Mouse (Mus musculus) CD4-positive helper T cell, adult 2 months (primary cell): Measurements from ENCODE around the gene Als2cl.
A peak's percentile ranks its signal among the peaks of the same experiment; 100 is the strongest.

Source experiments
- DNase-seq: peaks from one replicate; pipeline ENCODE4 v3.0.0-alpha.2; 2012; ENCODE audit warnings: low read depth, missing footprints, low spot score

Als2cl gene

GRCm38 (mm10) chr9:110879191-110879920 is at the start of gene Als2cl:
Als2cl (plus strand) TSS chr9:110879870.
- no peak for DNase-seq

GRCm38 (mm10) chr9:110833021-110833420 is 46.6 kb upstream of the Als2cl start:
- peak; percentile 43 for DNase-seq

- no peak for DNase-seq
Measured at GRCm38 (mm10) chr9:110834411-110834810, 45.3 kb upstream of the Als2cl start, which contains the start of gene Prss45. Prss45 (plus strand) TSS chr9:110834588.

GRCm38 (mm10) chr9:110834961-110835360 is 44.7 kb upstream of the Als2cl start:
- no peak for DNase-seq

- DNase-seq: no peak
Measured at GRCm38 (mm10) chr9:110836112-110836511, 43.6 kb upstream of the Als2cl start.

- no peak for DNase-seq
Measured at GRCm38 (mm10) chr9:110840905-110841304, 38.8 kb upstream of the Als2cl start.

GRCm38 (mm10) chr9:110841438-110841837 is 38.2 kb upstream of the Als2cl start:
- no peak for DNase-seq

- DNase-seq: no peak
Measured at GRCm38 (mm10) chr9:110844206-110844605, 35.5 kb upstream of the Als2cl start, which contains the start of gene Prss46. Prss46 (plus strand) TSS chr9:110844506.

- DNase-seq: no peak
Measured at GRCm38 (mm10) chr9:110849162-110849561, 30.5 kb upstream of the Als2cl start.

GRCm38 (mm10) chr9:110855903-110856302 is 23.8 kb upstream of the Als2cl start:
- no peak for DNase-seq

- no peak for DNase-seq
Measured at GRCm38 (mm10) chr9:110856920-110857319, 22.8 kb upstream of the Als2cl start.

GRCm38 (mm10) chr9:110857781-110858472 is 21.7 kb upstream of the Als2cl start, which contains the start of gene Prss50:
Prss50 (plus strand) TSS chr9:110857967.
- peak; percentile 32 for DNase-seq

GRCm38 (mm10) chr9:110858523-110858922 is 21.1 kb upstream of the Als2cl start:
- no peak for DNase-seq

GRCm38 (mm10) chr9:110858967-110859596 is 20.6 kb upstream of the Als2cl start:
- no peak for DNase-seq

- peak; percentile 70 for DNase-seq
Measured at GRCm38 (mm10) chr9:110871030-110871429, 8.6 kb upstream of the Als2cl start.

GRCm38 (mm10) chr9:110873681-110874659 is 5.7 kb upstream of the Als2cl start:
- no peak for DNase-seq

GRCm38 (mm10) chr9:110874660-110875191 is 4.9 kb upstream of the Als2cl start:
- no peak for DNase-seq

- DNase-seq: no peak
Measured at GRCm38 (mm10) chr9:110875288-110875695, 4.4 kb upstream of the Als2cl start.

GRCm38 (mm10) chr9:110877353-110877752 is 2.3 kb upstream of the Als2cl start:
- DNase-seq: no peak

- no peak for DNase-seq
Measured at GRCm38 (mm10) chr9:110877888-110878287, 1.8 kb upstream of the Als2cl start.
